Mouse (Mus musculus) CH12.LX (cell line): ENCODE measurements around the gene Aagab. TPM values are rescaled to one million over a fixed set of nuclear protein-coding genes. Genes with fewer than 3 reads are reported as not detected.

ENCODE experiments used
- DNase-seq: peaks from one replicate; pipeline ENCODE4 v3.0.0-alpha.2; 2013; ENCODE audit errors: extremely low read depth
- H3K27ac ChIP-seq: 2 replicates; pipeline ENCODE4 v1.5.1; 2012; ENCODE audit warnings: low read depth, mild to moderate bottlenecking, control low read depth, moderate library complexity; ENCODE audit not compliant: insufficient read depth
- H3K27me3 ChIP-seq: replicated peaks from 2 replicates; pipeline ENCODE3; 2012; ENCODE audit warnings: inconsistent platforms
- H3K36me3 ChIP-seq, 2 experiments: replicated peaks in 1 of 2; 2 replicates each; pipeline versions ENCODE3 to v1.6.1; 2012; ENCODE audit warnings: inconsistent platforms in 1 of 2, low read length in 1 of 2, mild to moderate bottlenecking in 1 of 2, mixed read lengths in 1 of 2, moderate library complexity in 1 of 2; ENCODE audit not compliant: control insufficient read depth in 1 of 2, insufficient read depth in 1 of 2
- H3K4me1 ChIP-seq, 2 experiments: 2 replicates each; pipeline ENCODE4 v1.6.1; 2012; ENCODE audit warnings: inconsistent platforms in 1 of 2, moderate library complexity in 1 of 2; ENCODE audit not compliant: insufficient read depth in 2 of 2, control insufficient read depth in 1 of 2
- H3K4me2 ChIP-seq: 2 replicates; pipeline ENCODE4 v1.6.1; 2012; ENCODE audit warnings: low read depth, mild to moderate bottlenecking, control low read depth; ENCODE audit not compliant: poor library complexity, insufficient read depth, severe bottlenecking
- H3K4me3 ChIP-seq, 3 experiments: fragments of 150-350 bp in 1 of 3; sonication (generic) in 1 of 3; replicated peaks in 1 of 3; 2 replicates each; pipeline versions ENCODE3 to v1.5.1; 2011 to 2012; ENCODE audit warnings: low read depth in 2 of 3, low read length in 2 of 3, mild to moderate bottlenecking in 2 of 3, moderate library complexity in 2 of 3, control low read depth in 1 of 3, improper control_type of control experiment in 1 of 3, inconsistent platforms in 1 of 3, mixed read lengths in 1 of 3; ENCODE audit not compliant: poor library complexity in 1 of 3
- H3K79me2 ChIP-seq: replicated peaks from 2 replicates; pipeline ENCODE4 v1.6.1; 2012; ENCODE audit warnings: mild to moderate bottlenecking, moderate library complexity; ENCODE audit not compliant: control insufficient read depth, poor library complexity, insufficient read depth, severe bottlenecking; ENCODE audit errors: extremely low read depth
- H3K9ac ChIP-seq: 2 replicates; pipeline ENCODE4 v1.6.1; 2012; ENCODE audit warnings: low read depth, mild to moderate bottlenecking, control low read depth, moderate library complexity; ENCODE audit not compliant: insufficient read depth
- H3K9me3 ChIP-seq: replicated peaks from 2 replicates; pipeline ENCODE3; 2012; ENCODE audit warnings: low read length, inconsistent platforms, mixed read lengths
- BHLHE40 ChIP-seq: IDR thresholded peaks from 2 replicates; pipeline ENCODE4 v1.6.1; 2011; ENCODE audit warnings: mild to moderate bottlenecking, low read depth, low read length, improper control_type of control experiment
- CTCF ChIP-seq, 2 experiments: IDR thresholded peaks in 1 of 2; conservative IDR thresholded peaks in 1 of 2; 2 replicates each; pipeline ENCODE4 v1.5.1; 2011 to 2012; ENCODE audit warnings: low read depth in 2 of 2, low read length in 2 of 2, improper control_type of control experiment in 1 of 2, inconsistent platforms in 1 of 2, mild to moderate bottlenecking in 1 of 2, moderate library complexity in 1 of 2
- ETS1 ChIP-seq: conservative IDR thresholded peaks from 2 replicates; pipeline ENCODE4 v1.6.1; 2012; ENCODE audit warnings: low read depth, mild to moderate bottlenecking, inconsistent platforms, low read length, improper control_type of control experiment, moderate library complexity
- JUN ChIP-seq: IDR thresholded peaks from 2 replicates; pipeline ENCODE4 v1.6.1; 2011; ENCODE audit warnings: low read depth, mild to moderate bottlenecking, low read length, improper control_type of control experiment, moderate library complexity; ENCODE audit not compliant: insufficient read depth
- MEF2A ChIP-seq: IDR thresholded peaks from 2 replicates; pipeline ENCODE4 v1.6.1; 2014; ENCODE audit warnings: low read depth, mild to moderate bottlenecking, inconsistent platforms, low read length, improper control_type of control experiment, borderline replicate concordance
- NRF1 ChIP-seq: IDR thresholded peaks from 2 replicates; pipeline ENCODE4 v1.6.1; 2014; ENCODE audit warnings: low read depth, mild to moderate bottlenecking, inconsistent platforms, low read length, improper control_type of control experiment, moderate library complexity
- UBTF ChIP-seq: IDR thresholded peaks from 2 replicates; pipeline ENCODE4 v1.6.1; 2012; ENCODE audit warnings: low read depth, mild to moderate bottlenecking, inconsistent platforms, low read length, improper control_type of control experiment, moderate library complexity
- USF2 ChIP-seq: conservative IDR thresholded peaks from 2 replicates; pipeline ENCODE4 v1.6.1; 2011; ENCODE audit warnings: low read depth, low read length, improper control_type of control experiment
- ZC3H11A ChIP-seq: IDR thresholded peaks from 2 replicates; pipeline ENCODE4 v1.6.1; 2012; ENCODE audit warnings: low read depth, mild to moderate bottlenecking, inconsistent platforms, low read length, improper control_type of control experiment
- dilution Hi-C: fragments of 300-500 bp; cut with MboI; formaldehyde crosslinking; loops from 2 replicates; pipeline ENCODE4 v1.14.3; 2020; ENCODE audit warnings: low sequenced_read_pairs; ENCODE audit not compliant: extremely low pct_unique_long_range_greater_than_20kb, extremely low pct_ligation_motif_present
- in situ Hi-C: fragments of 300-500 bp; cut with MboI; formaldehyde crosslinking; loops from 3 replicates; pipeline ENCODE4 v1.14.3; 2019; ENCODE audit warnings: low sequenced_read_pairs, low pct_ligation_motif_present, low pct_unique_long_range_greater_than_20kb, mixed read lengths
- polyA plus RNA-seq: library from polyadenylated mRNA; unstranded; fragments of >175 nt; gene quantifications from 2 replicates; pipeline ENCODE4 v1.2.1, GENCODE M21; 2012; ENCODE audit warnings: low read depth; ENCODE audit not compliant: insufficient read length
- total RNA-seq, 2 experiments: library from RNA; depleted of rRNA; stranded (reverse); fragments of 300-350 nt in 1 of 2; fragments of >200 nt in 1 of 2; gene quantifications; 2 replicates each; pipeline ENCODE4 v1.2.3; 2012 to 2014

The Aagab gene
- total and polyA plus RNA-seq, 3 experiments: 14.5 to 27.8 (median 14.5) TPM

DNA sequence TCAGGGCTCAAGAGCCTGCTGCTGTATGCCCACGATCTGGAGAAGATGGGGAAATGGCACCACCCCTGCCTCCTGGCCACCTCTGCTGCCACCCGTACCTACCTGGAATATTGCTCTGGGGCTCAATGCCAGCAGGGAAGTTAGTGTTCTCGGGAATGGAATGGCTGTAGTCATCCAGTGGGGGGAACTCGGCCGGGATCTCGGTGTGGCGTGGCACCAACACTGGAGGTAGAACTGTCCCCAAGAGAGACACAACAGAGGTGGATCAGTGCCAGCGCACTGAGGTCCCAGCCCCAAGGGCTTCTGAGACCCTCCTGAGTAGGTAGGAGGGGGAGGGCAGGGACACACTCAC lies 64.9 kb downstream of the Aagab start:
- Histone ChIP-seq H3K9ac (no peak overlapping the region), H3K4me3 (no peak overlapping the region), H3K9me3 (peaks cover 5% of the 10 kb centered on the region), H3K27me3 (no peaks in the 10 kb centered on the region), H3K4me1 (peaks cover 0 to 11% of the 10 kb centered on the region in 2 experiments; a peak in 2 of 4 replicates), H3K27ac (no peak overlapping the region), H3K36me3 (no peaks in the 10 kb centered on the region), H3K4me2 (no peak overlapping the region), H3K79me2 (no peaks in the 10 kb centered on the region)
- no peak for DNase-seq
- in situ Hi-C loops: no loop called here
- dilution Hi-C loops: no loop called here
- TF ChIP-seq ZC3H11A: no peak

GRCm38 (mm10) chr9:63668621-63669020 lies 66.2 kb downstream of the Aagab start:
- in situ Hi-C loops: no loop called here
- H3K4me1 ChIP-seq: peaks cover 0 to 5% of the 10 kb centered on the region in 2 experiments; a peak in 2 of 4 replicates
- H3K79me2 ChIP-seq: no peaks in the 10 kb centered on the region
- H3K27ac ChIP-seq: no peak overlapping the region
- dilution Hi-C loops: no loop called here
- H3K9me3 ChIP-seq: peaks cover 5% of the 10 kb centered on the region
- H3K4me3 ChIP-seq: no peak overlapping the region
- H3K36me3 ChIP-seq: no peaks in the 10 kb centered on the region
- TF ChIP-seq NRF1 (no peak), MEF2A (no peak), UBTF (no peak), CTCF (conservative IDR thresholded peaks at IDR 0.05 in 1 of 2, IDR thresholded peaks at IDR 0.05 in 1 of 2; ENCODE audit: low read depth in 2 of 2, low read length in 2 of 2) (no peak), USF2 (no peak)
- H3K4me2 ChIP-seq: no peak overlapping the region
- H3K9ac ChIP-seq: no peak overlapping the region
- no peaks in the 10 kb centered on the region for H3K27me3 ChIP-seq
- no peak for DNase-seq

- no peak overlapping the region for H3K4me3 ChIP-seq
- H3K4me2 ChIP-seq: no peak overlapping the region
- peaks cover 5% of the 10 kb centered on the region for H3K9me3 ChIP-seq
- H3K36me3 ChIP-seq: no peaks in the 10 kb centered on the region
- in situ Hi-C loops: no loop called here
- H3K9ac ChIP-seq: no peak overlapping the region
- no peaks in the 10 kb centered on the region for H3K79me2 ChIP-seq
- dilution Hi-C loops: no loop called here
- H3K27me3 ChIP-seq: no peaks in the 10 kb centered on the region
- TF ChIP-seq ETS1: no peak
- no peak for TF ChIP-seq JUN
- TF ChIP-seq BHLHE40: no peak
- H3K27ac ChIP-seq: no peak overlapping the region
- DNase-seq: no peak
- H3K4me1 ChIP-seq: no peaks in the 10 kb centered on the region; a peak in 1 of 4 replicates
Observed at GRCm38 (mm10) chr9:63669816-63670215, 67.4 kb downstream of the Aagab start.
